Mouse (Mus musculus) G1E (cell line): ENCODE measurements around the gene Ngdn.

ENCODE experiments used
- CTCF ChIP-seq: IDR thresholded peaks from 2 replicates; pipeline ENCODE4 v1.5.1; 2012; ENCODE audit warnings: low read depth, low read length, inconsistent platforms, mixed read lengths
- GATA1 ChIP-seq: IDR thresholded peaks from 2 replicates; pipeline ENCODE4 v1.6.1; 2012; ENCODE audit warnings: borderline replicate concordance, low read length, inconsistent platforms, mixed read lengths
- GATA2 ChIP-seq: IDR thresholded peaks from 2 replicates; pipeline ENCODE4 v1.6.1; 2012; ENCODE audit warnings: low read depth, low read length, inconsistent platforms, borderline replicate concordance

GRCm38 (mm10) chr14:54978664-54979063 lies 36.6 kb upstream of the Ngdn start:
- TF ChIP-seq CTCF (no peak), GATA1 (no peak), GATA2 (no peak)
